Mouse (Mus musculus): ENCODE measurements around the gene Gm9573. TPM values are rescaled to one million over a fixed set of nuclear protein-coding genes. Genes with fewer than 3 reads are reported as not detected.

Gm9573 gene
- not detected for polyA plus RNA-seq (2017; shearing (Covaris generic))

DNA sequence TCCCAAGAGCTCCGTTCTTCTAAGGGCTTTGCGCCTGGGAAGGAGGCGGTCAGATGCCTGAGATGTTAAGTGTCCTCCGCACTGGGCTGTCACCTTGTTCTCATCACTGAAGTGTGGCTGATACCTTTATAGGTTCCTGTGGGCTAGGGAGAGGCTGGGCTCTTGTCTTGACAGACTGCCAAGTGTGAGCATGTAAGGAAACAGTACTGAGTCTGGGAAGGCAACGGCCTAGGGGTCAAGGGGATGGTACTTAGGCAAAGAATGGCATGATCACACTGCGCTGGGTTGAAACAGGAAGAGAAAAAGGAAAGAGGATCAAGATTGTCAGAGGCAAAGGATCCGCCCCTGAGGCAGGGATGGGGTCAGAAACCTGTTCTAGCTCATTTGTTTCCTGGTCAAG, at the start of gene Gm9573:
Gene Gm9573 (minus strand): TSS at position 101 of the 400 bp plus-strand sequence.

DNA sequence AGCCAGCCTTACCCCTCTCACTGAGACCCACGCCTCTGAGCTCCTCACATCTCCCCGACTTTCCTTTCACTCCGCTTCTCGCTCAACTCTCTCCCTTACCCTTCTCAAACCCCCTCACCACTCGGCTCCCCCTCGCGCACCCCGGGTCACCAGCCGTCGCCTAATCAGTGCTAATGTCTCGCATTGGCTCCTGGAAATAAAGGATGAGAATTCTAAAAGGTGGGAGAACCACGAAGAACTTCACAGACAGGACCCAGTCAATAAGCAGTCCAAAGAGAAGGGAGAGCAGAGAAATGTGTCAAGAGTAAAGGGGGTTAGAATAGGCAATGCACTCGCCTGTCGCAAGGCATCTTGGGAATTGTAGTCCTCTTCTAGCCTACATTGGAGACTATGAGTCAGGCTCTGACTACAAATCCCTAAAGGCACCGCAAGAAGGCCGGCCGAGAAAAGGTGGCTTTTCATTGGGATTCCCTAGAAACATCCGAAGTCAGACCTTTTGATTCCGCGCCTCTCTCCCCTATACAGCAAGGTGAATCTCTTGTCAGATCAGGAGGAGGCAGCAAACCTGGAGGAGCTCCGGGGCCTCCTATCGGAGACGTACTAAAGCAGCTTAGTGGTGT, 47.1 kb upstream of the Gm9573 start, which contains the start of gene Gtf2h4:
Gene Gtf2h4 (minus strand): TSS at position 324 of the 620 bp plus-strand sequence.

DNA sequence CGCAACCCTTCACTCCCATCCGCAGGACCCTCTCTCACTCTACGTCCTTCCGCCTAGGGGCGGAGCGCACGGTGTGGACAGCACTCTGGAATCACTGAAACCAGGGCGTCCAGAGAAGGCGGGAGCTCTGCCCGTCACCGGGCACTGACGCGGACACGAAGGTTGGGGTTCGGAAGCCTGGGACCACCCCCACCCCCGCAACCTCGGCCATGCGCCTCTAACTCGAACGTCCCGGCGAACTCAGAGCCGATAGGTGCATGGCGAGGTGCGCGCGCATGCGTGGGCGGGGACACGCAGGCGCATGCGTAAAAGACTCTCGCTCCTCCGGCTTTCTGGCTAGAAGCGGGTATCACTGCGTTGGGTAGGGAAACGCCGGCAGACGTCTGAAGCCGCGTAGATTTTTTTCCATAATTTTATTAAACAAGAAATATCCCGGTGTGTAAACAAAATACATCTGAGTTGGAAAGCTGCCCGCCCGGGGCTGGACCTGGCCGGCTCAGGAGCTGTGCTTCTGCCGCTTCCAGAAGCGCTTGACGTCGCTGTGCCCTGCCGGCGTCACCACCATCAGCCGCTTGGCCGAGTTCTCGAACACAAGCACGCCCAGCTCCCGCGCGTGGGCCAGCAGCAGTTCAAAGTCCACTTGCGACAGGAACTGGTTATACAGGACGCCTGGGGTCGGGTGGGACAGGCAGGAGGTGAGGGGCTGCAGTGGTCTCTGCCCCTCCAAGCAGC, 41.1 kb upstream of the Gm9573 start, which contains the start of gene Vars2:
Gene Vars2 (minus strand): TSS at position 259 of the 732 bp plus-strand sequence.

GRCm38 (mm10) chr17:35643609-35644236, 17.3 kb upstream of the Gm9573 start, which contains the start of gene Mucl3:
Gene Mucl3, minus strand, starts transcription at chr17:35643695.

DNA sequence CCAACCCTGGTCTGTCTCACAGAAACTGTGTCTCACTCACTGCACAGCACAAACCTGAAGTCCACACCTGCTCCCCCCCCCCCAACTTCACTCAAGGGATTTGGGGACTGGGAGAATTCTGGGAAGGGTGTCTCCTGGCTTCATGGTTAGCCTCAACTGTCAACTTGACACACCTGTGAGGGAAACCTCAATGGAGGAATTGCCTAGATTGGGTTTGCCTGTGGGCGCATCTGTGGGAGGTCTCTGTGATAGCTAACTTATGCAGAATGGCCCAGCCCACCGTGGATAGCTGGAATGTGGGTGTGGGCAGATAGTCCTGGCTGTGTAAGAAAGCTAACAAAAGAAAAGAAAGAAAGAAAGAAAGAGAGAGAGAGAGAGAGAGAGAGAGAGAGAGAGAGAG, 25.2 kb downstream of the Gm9573 start, which contains the start of gene Sfta2:
Gene Sfta2 (plus strand): TSS at position 301 of the 400 bp plus-strand sequence.

Other genes with a start within 250 kb of the Gm9573 start
- gene H2-Q4, start 247.0 kb downstream of the Gm9573 start, polyA plus RNA-seq (2017; shearing (Covaris generic)), result 45.7 TPM
- gene H2-Q6, start 201.8 kb downstream of the Gm9573 start, polyA plus RNA-seq (2017; shearing (Covaris generic)), result 903 TPM
- 2,503 TPM for gene H2-Q7, start 187.5 kb downstream of the Gm9573 start, polyA plus RNA-seq (2017; shearing (Covaris generic))
- gene H2-Q10, start 156.5 kb downstream of the Gm9573 start, polyA plus RNA-seq (2017; shearing (Covaris generic)), result 22.9 TPM
- not detected for gene Pou5f1, start 120.6 kb downstream of the Gm9573 start, polyA plus RNA-seq (2017; shearing (Covaris generic))
- gene Tcf19, start 109.8 kb downstream of the Gm9573 start, polyA plus RNA-seq (2017; shearing (Covaris generic)), result 16.4 TPM
- 8.8 TPM for gene Cchcr1, start 109.5 kb downstream of the Gm9573 start, polyA plus RNA-seq (2017; shearing (Covaris generic))
- gene Psors1c2, start 93.4 kb downstream of the Gm9573 start, polyA plus RNA-seq (2017; shearing (Covaris generic)), result not detected
- not detected for gene Cdsn, start 74.5 kb downstream of the Gm9573 start, polyA plus RNA-seq (2017; shearing (Covaris generic))
- gene 2300002M23Rik, start 59.2 kb downstream of the Gm9573 start, polyA plus RNA-seq (2017; shearing (Covaris generic)), result not detected
- not detected for gene Sfta2, start 25.1 kb downstream of the Gm9573 start, polyA plus RNA-seq (2017; shearing (Covaris generic))
- not detected for gene Mucl3, start 17.1 kb upstream of the Gm9573 start, polyA plus RNA-seq (2017; shearing (Covaris generic))
- 42.1 TPM for gene Vars2, start 41.0 kb upstream of the Gm9573 start, polyA plus RNA-seq (2017; shearing (Covaris generic))
- gene Gtf2h4, start 47.1 kb upstream of the Gm9573 start, polyA plus RNA-seq (2017; shearing (Covaris generic)), result 28.8 TPM
- 5.8 TPM for gene Ddr1, start 78.0 kb upstream of the Gm9573 start, polyA plus RNA-seq (2017; shearing (Covaris generic))
- 1.9 TPM for gene Ier3, start 195.0 kb upstream of the Gm9573 start, polyA plus RNA-seq (2017; shearing (Covaris generic))
- 46.0 TPM for gene Flot1, start 196.6 kb upstream of the Gm9573 start, polyA plus RNA-seq (2017; shearing (Covaris generic))
- gene Tubb5, start 211.7 kb upstream of the Gm9573 start, polyA plus RNA-seq (2017; shearing (Covaris generic)), result 130 TPM
- 21.6 TPM for gene Mdc1, start 214.9 kb upstream of the Gm9573 start, polyA plus RNA-seq (2017; shearing (Covaris generic))
- 32.8 TPM for gene Nrm, start 234.7 kb upstream of the Gm9573 start, polyA plus RNA-seq (2017; shearing (Covaris generic))
- gene Ppp1r18, start 239.0 kb upstream of the Gm9573 start, polyA plus RNA-seq (2017; shearing (Covaris generic)), result 685 TPM